Mouse (Mus musculus): ENCODE measurements at regions not wholly inside any gene's neighbourhood (a gene's known extent, or its start where the extent isn't known, plus 50 kb on each side); places are given as distances from the start of the nearest gene placed in this dataset.

DNA sequence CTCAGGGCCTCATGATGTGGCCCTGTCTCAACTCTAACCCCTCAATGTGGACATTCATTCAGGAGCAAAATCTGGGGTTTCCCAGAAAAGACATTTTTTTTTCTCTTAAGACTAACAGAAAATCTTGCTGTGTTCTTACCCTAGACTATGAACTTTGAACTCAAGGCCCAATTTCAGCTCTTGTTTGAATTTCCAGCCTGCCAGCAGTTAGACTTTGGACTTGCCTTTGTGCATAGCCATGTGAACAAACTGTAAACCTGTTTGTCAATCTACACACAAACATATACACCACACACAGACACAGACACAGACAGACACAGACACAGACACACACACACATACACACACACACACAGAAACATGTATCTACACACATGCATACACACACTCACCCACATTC, 227.3 kb downstream of the Foxo1 start:
- TF ChIP-seq CTCF (conservative IDR thresholded peaks at IDR 0.05; ENCODE audit: insufficient read depth, insufficient read length, low read depth, low read length) (no peak), POLR2A (IDR thresholded peaks at IDR 0.05; ENCODE audit: low read depth, low read length) (no peak)

Data from kidney, adult 2 months (tissue).